Mouse (Mus musculus) telencephalon, adult 2 months (tissue): ENCODE data around the gene Ccz1.
A peak's percentile ranks its signal among the peaks of the same experiment; 100 is the strongest.
"Not testable (repeated sequence)": the region's sequence is repeated elsewhere in the genome, so short reads cannot be mapped to it uniquely, and the experiment has no call there.

Experiments used
- DNase-seq: peaks from one replicate; pipeline ENCODE4 v3.0.0-alpha.2; 2011; ENCODE audit warnings: low read depth, low spot score

Ccz1 gene

GRCm38 (mm10) chr5:144014551-144015311, at the start of gene Ccz1:
Ccz1 (minus strand) TSS chr5:144014877.
- peak; percentile 85 for DNase-seq

- DNase-seq = no peak
Measured at GRCm38 (mm10) chr5:144064093-144064492, 49.4 kb upstream of the Ccz1 start.

GRCm38 (mm10) chr5:144054340-144054739, 39.7 kb upstream of the Ccz1 start:
- DNase-seq = no peak

- no peak for DNase-seq
Measured at GRCm38 (mm10) chr5:144053450-144053849, 38.8 kb upstream of the Ccz1 start.

GRCm38 (mm10) chr5:144051268-144051667, 36.6 kb upstream of the Ccz1 start:
- DNase-seq = no peak

- peak; percentile 67 for DNase-seq
Measured at GRCm38 (mm10) chr5:144049881-144050280, 35.2 kb upstream of the Ccz1 start.

- peak; percentile 67 for DNase-seq
Measured at GRCm38 (mm10) chr5:144047324-144047723, 32.6 kb upstream of the Ccz1 start.

GRCm38 (mm10) chr5:144043166-144043565, 28.5 kb upstream of the Ccz1 start:
- no peak for DNase-seq

- DNase-seq = no peak
Measured at GRCm38 (mm10) chr5:144040720-144041364, 26.2 kb upstream of the Ccz1 start.

GRCm38 (mm10) chr5:144039886-144040285, 25.2 kb upstream of the Ccz1 start:
- DNase-seq = no peak

- no peak for DNase-seq
Measured at GRCm38 (mm10) chr5:144039156-144039675, 24.5 kb upstream of the Ccz1 start.

GRCm38 (mm10) chr5:144036952-144037351, 22.3 kb upstream of the Ccz1 start:
- no peak for DNase-seq

GRCm38 (mm10) chr5:144034567-144034966, 19.9 kb upstream of the Ccz1 start:
- peak; percentile 75 for DNase-seq

- no peak for DNase-seq
Measured at GRCm38 (mm10) chr5:144032491-144032890, 17.8 kb upstream of the Ccz1 start.

- DNase-seq = no peak
Measured at GRCm38 (mm10) chr5:144026620-144027263, 12.1 kb upstream of the Ccz1 start, which contains the start of gene Ocm. Ocm (minus strand) TSS chr5:144026670.

GRCm38 (mm10) chr5:144015845-144016244, 1.2 kb upstream of the Ccz1 start:
- no peak for DNase-seq

- DNase-seq = no peak
Measured at GRCm38 (mm10) chr5:144015312-144015650, 604 bp upstream of the Ccz1 start.

- not testable (repeated sequence) for DNase-seq
Measured at GRCm38 (mm10) chr5:144013366-144014134, 1.1 kb downstream of the Ccz1 start.

GRCm38 (mm10) chr5:144002461-144003192, 12.1 kb downstream of the Ccz1 start:
- no peak for DNase-seq

- DNase-seq = no peak
Measured at GRCm38 (mm10) chr5:143999409-143999808, 15.3 kb downstream of the Ccz1 start.
